Mouse (Mus musculus) erythroblast, embryonic 14.5 days (primary cell): ENCODE data around the gene Col24a1. TPM values are rescaled to one million over a fixed set of nuclear protein-coding genes. Genes with fewer than 3 reads are reported as not detected.

Source experiments
- H3K27me3 ChIP-seq: 2 replicates; pipeline ENCODE4 v1.6.1; 2012; ENCODE audit warnings: inconsistent platforms; ENCODE audit not compliant: control insufficient read depth
- H3K36me3 ChIP-seq: 2 replicates; pipeline ENCODE4 v1.6.1; 2012; ENCODE audit warnings: mild to moderate bottlenecking, inconsistent platforms; ENCODE audit not compliant: control insufficient read depth
- H3K4me1 ChIP-seq: 2 replicates; pipeline ENCODE4 v1.6.1; 2012; ENCODE audit warnings: inconsistent platforms; ENCODE audit not compliant: control insufficient read depth
- H3K4me3 ChIP-seq: replicated peaks from 2 replicates; pipeline ENCODE3; 2012; ENCODE audit warnings: moderate library complexity, mild to moderate bottlenecking, inconsistent platforms
- H3K9me3 ChIP-seq: 2 replicates; pipeline ENCODE4 v1.6.1; 2012; ENCODE audit warnings: low read length, inconsistent platforms, mixed read lengths; ENCODE audit not compliant: control insufficient read depth
- GATA1 ChIP-seq: IDR thresholded peaks from 2 replicates; pipeline ENCODE4 v1.6.1; 2012; ENCODE audit warnings: low read length, inconsistent platforms, mixed read lengths
- TAL1 ChIP-seq: IDR thresholded peaks from 3 replicates; pipeline ENCODE4 v1.6.1; 2012; ENCODE audit warnings: low read length, inconsistent platforms, mixed read lengths
- polyA plus RNA-seq: library from polyadenylated mRNA; stranded (reverse); fragments of >175 nt; gene quantifications from 2 replicates; pipeline ENCODE4 v1.2.3, GENCODE M21; 2012

Col24a1 gene
- polyA plus RNA-seq, 1 experiment = not detected

- peaks cover 2% of the 10 kb centered on the region for H3K9me3 ChIP-seq
- no peak overlapping the region for H3K4me3 ChIP-seq
- no peaks in the 10 kb centered on the region for H3K27me3 ChIP-seq
- TF ChIP-seq TAL1 = no peak
- no peaks in the 10 kb centered on the region for H3K4me1 ChIP-seq
- H3K36me3 ChIP-seq = no peaks in the 10 kb centered on the region
These were observed 44.9 kb downstream of the Col24a1 start for GRCm38 (mm10) chr3:145337161-145337560.

DNA sequence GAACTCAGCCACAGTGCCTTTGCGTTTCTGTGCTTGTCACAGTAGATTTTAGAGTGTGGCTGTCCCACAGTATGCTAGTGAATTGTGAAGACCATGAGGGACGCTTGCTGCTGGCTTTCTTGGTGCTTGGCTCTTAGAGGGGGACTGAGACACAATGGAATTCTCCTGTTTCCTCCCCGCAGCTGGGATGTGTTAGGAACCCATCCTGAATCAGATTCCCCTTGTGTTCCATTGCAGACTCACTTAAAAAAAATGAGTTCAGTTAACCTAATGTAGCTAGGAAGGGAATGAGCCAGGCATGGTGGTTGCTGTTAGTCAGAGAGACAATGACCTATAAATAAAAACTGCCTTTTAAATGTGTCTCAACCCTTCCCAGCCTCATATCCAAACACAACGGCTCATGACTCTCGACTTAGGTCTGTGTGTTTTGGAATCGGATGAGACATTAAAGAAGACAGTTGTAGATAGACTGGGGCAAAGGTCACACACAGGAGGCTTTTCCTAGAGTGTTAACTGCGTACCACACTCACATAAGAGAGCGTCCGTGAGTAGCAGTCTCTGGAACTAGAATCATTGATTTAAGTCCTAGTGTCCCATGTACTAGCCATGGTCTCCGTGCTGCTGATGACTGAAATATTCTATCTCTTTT, 47.7 kb downstream of the Col24a1 start:
- H3K9me3 ChIP-seq = peaks cover 2% of the 10 kb centered on the region
- H3K36me3 ChIP-seq = no peaks in the 10 kb centered on the region
- no peaks in the 10 kb centered on the region for H3K4me1 ChIP-seq
- H3K27me3 ChIP-seq = no peaks in the 10 kb centered on the region
- TF ChIP-seq GATA1 (no peak), TAL1 (no peak)
- no peak overlapping the region for H3K4me3 ChIP-seq

GRCm38 (mm10) chr3:145348690-145349089, 56.4 kb downstream of the Col24a1 start:
- Histone ChIP-seq H3K4me3 (no peak overlapping the region), H3K27me3 (no peaks in the 10 kb centered on the region), H3K36me3 (no peaks in the 10 kb centered on the region), H3K4me1 (no peaks in the 10 kb centered on the region), H3K9me3 (no peaks in the 10 kb centered on the region)
- TF ChIP-seq TAL1 (no peak), GATA1 (no peak)

- TF ChIP-seq GATA1 (no peak), TAL1 (no peak)
- no peaks in the 10 kb centered on the region for H3K9me3 ChIP-seq
These were observed 61.7 kb downstream of the Col24a1 start for GRCm38 (mm10) chr3:145353951-145354350.

DNA sequence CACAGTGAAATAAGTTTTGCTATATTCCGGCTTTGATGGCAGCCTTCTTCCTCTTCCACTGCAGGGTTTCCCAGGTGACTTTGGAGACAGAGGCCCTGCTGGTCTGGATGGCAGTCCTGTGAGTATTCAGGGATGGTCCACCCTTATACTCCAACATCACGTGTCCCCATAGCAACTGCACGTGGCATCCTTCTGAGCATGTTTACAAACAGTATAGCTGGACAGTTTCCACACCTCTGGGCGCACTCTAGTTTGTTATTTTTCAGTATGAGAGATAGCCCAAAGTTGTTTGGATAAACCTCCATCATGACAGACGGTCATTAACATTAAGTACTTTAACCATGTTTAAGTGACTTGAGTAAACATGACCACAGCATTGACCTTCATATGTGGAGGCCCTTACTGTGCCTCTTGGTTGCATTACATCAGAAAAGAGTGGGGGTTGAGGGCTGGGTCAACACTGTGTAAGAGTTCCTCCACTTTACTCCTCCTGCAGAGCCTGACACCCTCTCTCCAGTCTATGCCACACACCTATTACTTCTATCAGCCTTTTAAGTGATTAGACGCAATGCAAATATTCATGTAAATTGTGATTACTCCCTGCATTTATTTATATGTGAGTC, 64.7 kb downstream of the Col24a1 start:
- TF ChIP-seq GATA1 (no peak), TAL1 (no peak)
- no peaks in the 10 kb centered on the region for H3K4me1 ChIP-seq
- H3K4me3 ChIP-seq = no peak overlapping the region
- H3K9me3 ChIP-seq = peaks cover 3% of the 10 kb centered on the region
- H3K27me3 ChIP-seq = no peaks in the 10 kb centered on the region
- no peaks in the 10 kb centered on the region for H3K36me3 ChIP-seq

More at GRCm38 (mm10) chr3:145353951-145354350, 61.7 kb downstream of the Col24a1 start:
- no peaks in the 10 kb centered on the region for H3K36me3 ChIP-seq
- H3K27me3 ChIP-seq = no peaks in the 10 kb centered on the region
- no peak overlapping the region for H3K4me3 ChIP-seq
- no peaks in the 10 kb centered on the region for H3K4me1 ChIP-seq

- Histone ChIP-seq H3K4me1 (no peaks in the 10 kb centered on the region), H3K36me3 (no peaks in the 10 kb centered on the region), H3K9me3 (peaks cover 3% of the 10 kb centered on the region), H3K27me3 (no peaks in the 10 kb centered on the region), H3K4me3 (no peak overlapping the region)
- TF ChIP-seq GATA1 = no peak
- no peak for TF ChIP-seq TAL1
These were observed 73.0 kb downstream of the Col24a1 start for GRCm38 (mm10) chr3:145365227-145365626.

GRCm38 (mm10) chr3:145367176-145367717, 75.0 kb downstream of the Col24a1 start:
- TF ChIP-seq GATA1 = no peak
- TF ChIP-seq TAL1 = no peak
- Histone ChIP-seq H3K4me3 (no peak overlapping the region), H3K4me1 (no peaks in the 10 kb centered on the region), H3K9me3 (no peaks in the 10 kb centered on the region; the same call in 1 of the 2 replicates), H3K36me3 (no peaks in the 10 kb centered on the region), H3K27me3 (no peaks in the 10 kb centered on the region)

DNA sequence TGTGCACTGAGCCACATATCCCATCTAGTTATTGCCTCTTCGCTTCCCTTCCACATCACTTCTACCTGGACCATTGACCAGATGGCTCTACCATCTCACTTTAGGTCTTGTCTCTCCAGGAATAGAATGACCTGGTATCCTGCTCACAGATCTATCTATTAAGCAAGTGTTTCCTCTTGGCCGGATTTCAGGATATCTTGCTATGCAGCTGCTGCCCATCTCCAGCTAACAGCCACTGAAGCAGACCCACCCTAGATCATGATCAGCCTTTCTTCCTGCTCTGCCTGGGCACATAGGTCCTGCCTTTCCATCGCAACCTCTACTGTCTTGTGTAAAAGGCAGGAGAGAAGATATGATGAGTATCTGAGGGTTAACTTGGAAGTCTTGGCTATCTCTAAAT, 84.0 kb downstream of the Col24a1 start:
- TF ChIP-seq TAL1 (no peak), GATA1 (no peak)
- H3K4me3 ChIP-seq = no peak overlapping the region
- no peaks in the 10 kb centered on the region for H3K4me1 ChIP-seq
- no peaks in the 10 kb centered on the region for H3K27me3 ChIP-seq
- H3K36me3 ChIP-seq = no peaks in the 10 kb centered on the region
- H3K9me3 ChIP-seq = no peaks in the 10 kb centered on the region

GRCm38 (mm10) chr3:145383095-145383494, 90.8 kb downstream of the Col24a1 start:
- no peaks in the 10 kb centered on the region for H3K27me3 ChIP-seq
- H3K9me3 ChIP-seq = no peaks in the 10 kb centered on the region
- no peak for TF ChIP-seq TAL1
- no peak for TF ChIP-seq GATA1
- H3K36me3 ChIP-seq = no peaks in the 10 kb centered on the region
- H3K4me3 ChIP-seq = no peak overlapping the region
- H3K4me1 ChIP-seq = no peaks in the 10 kb centered on the region

- Histone ChIP-seq H3K4me1 (no peaks in the 10 kb centered on the region), H3K36me3 (no peaks in the 10 kb centered on the region), H3K4me3 (no peak overlapping the region), H3K27me3 (no peaks in the 10 kb centered on the region), H3K9me3 (no peaks in the 10 kb centered on the region)
- TF ChIP-seq TAL1 (no peak), GATA1 (no peak)
These were observed 94.2 kb downstream of the Col24a1 start for GRCm38 (mm10) chr3:145386434-145386833.
